Mouse (Mus musculus) 416B (cell line): ENCODE results near the gene Zc3h15.

Experiments
- DNase-seq: peaks from one replicate; pipeline ENCODE4 v3.0.0; 2011; ENCODE audit warnings: low read depth

The Zc3h15 gene

DNA sequence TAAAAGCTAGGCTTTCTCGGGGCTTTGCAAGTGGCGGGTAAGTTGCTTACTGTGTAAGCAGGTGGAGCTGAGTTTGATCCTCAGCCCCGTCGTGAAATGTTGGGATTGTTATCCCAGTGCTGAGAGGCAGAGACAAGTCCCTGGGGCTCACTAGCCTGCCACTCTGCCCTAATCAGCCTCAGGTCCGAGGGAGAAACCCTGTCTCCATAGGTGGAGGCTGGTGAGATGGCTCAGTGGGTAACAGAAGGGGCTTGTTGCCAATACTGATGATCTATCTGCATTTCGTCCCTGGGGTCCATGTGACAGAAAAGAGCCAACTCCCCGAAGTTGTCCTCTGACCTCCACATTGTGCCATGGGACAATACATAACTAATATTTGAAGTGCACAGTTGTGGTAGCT is 30.2 kb downstream of the Zc3h15 start:
- no peak for DNase-seq

DNA sequence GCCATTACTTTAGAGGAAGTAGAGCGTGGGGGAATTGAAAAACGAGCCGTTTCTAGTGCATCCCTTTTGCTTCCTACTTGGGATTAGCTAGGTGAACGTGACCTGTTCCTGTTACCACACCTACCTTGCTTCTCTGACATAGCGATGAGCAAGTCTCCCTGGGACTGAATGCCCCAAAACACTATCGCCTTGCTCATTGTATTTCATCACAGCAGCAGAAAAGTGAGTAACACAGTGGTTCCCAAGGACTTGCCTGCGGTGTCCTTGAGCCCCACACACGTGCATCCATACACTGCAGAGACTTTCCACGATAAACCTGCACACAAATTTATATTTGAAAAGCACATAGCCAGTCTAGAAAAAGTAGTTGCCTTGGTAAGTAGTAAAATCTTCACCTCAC is 30.7 kb downstream of the Zc3h15 start:
- no peak for DNase-seq

DNA sequence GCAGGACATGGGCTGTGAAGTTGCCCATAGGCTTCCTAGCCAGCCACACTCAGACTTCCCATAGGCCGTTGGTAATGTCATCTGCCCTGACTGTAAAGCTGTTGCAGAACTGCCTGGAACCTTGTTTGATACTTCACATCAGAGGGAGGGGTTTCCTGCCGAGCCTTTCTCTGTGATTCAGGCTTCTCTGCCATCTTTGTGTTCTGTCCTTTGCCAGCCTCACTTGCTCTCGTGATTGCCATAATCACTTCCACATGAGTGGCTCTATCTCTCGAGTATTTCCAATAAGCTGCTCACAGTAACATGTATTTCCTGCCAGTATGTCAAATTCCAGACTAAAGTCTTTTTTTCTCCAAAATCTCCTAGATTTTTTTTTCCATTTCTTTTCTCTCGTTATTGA is 31.4 kb downstream of the Zc3h15 start:
- no peak for DNase-seq

DNA sequence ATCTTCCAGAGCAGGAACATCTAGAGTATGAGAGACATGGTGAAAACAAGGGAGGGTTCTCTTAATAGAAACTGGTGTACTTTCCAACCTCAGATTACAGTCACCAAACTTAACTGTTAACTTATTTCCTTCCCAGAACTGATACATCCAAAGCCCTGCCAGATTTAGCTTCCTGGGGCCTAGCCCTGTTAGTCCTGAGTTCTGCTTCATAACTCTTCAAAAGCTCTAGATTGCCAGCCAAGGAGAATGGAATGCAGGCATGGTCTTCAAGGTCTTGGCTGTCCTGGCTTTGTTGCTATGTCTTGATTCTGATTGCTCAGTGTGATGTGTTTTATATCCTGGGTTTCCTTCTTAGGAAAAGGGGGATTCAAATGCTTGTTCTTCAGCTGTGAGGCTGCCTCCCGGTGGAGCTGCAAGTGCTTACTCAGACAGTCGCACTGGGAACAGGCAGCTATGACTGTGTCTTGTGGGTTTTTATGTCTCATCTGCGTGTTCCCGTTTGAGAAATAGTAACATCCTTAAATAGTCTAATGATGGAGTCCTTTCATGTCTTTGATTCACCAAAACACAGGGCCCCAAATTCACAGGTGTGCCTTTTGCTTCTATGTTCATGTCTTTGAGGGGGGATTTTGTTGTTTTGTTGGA is 32.1 kb downstream of the Zc3h15 start:
- DNase-seq = peak; percentile 53

DNA sequence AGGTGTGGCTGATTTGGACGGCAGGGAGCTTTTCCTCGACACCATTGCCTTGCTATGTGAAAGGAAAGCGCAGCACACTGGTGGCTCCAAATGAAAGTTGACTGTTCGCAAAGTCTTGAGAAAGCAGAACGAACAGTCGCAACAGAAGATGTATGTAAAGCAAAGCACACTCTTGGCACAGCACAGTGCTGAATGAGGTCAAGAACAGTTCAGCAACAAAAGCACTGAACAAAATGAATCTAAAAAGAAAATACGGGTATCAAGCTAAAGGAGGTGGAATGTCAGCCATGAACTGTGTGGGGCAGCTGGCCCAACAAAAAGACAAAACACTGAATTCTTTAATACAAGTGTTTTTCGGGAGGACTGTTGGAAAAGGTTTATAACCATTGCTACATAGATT is 37.1 kb downstream of the Zc3h15 start:
- DNase-seq = no peak

DNA sequence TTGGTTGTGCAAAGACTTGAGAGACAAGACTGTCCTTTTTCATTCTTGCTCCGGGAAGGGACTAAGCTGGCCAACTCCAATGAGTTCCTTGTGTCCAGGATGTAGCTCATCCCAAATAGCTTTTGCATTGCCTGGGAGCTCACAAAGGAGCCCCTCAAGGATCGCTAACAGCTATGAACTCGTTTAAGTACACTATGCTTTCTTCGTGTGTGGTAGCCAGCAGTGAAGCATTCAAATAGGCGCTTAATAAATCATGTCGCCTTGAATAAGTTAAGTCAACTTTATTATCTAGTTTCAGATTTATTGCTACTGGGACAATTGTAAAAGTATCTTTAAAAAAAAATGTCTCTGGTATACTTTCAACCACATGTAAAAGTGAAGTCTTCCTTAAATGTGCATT is 37.5 kb downstream of the Zc3h15 start:
- DNase-seq = no peak

DNA sequence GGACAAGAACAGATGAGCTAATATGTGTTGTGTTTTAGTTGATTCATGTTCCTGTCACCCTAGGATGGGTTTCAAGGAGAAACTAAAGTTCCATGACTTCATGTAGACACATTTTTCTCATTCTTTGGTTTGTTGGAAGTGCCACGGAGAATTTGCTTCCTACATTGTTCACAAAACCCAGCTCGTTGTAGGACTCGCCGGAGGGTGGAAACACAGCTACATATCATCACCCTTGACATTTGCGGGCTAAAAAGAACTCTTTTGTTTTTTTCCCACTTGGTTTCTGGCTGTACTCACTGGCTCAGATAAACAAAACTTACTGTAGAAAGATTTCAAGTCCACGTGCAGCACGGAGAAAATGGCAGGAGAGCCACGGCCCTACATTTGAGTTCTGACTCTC is 38.0 kb downstream of the Zc3h15 start:
- no peak for DNase-seq

DNA sequence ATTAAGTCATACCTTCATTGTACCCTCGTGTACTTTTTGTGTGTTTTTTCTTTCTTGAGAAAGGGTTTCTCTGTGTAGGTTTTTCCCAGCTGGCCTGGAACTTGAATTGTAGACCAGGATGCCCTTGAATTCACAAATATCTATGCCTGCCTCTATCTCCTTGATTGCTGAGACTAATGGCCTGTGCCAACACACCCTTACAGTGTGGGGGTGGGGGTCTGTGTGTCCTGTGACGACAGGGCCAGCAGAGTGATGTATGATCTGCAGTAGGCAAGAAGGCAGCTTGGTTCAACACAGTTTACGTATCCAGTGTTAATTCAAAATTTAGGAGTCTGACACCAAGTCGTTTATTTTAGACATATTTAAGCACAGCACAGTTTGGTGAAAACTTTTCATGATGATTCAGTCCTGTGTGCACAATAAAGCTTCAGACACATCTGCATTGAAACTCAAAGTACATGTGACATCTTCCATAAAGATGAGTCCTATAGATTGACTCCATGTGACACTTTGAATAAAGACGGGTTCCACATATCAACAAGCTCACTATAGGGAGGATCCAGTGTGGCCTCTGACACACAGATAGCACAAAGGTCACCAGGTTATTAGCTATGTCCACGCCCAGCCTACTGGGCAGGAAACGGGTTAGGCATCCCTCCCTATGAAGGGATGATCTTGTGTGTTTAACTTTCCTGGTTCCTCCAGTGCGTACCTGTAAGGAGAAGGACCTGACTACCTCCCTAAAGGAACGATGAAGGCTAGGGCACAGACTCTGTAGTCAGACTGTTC is 39.7 kb downstream of the Zc3h15 start:
- no peak for DNase-seq

DNA sequence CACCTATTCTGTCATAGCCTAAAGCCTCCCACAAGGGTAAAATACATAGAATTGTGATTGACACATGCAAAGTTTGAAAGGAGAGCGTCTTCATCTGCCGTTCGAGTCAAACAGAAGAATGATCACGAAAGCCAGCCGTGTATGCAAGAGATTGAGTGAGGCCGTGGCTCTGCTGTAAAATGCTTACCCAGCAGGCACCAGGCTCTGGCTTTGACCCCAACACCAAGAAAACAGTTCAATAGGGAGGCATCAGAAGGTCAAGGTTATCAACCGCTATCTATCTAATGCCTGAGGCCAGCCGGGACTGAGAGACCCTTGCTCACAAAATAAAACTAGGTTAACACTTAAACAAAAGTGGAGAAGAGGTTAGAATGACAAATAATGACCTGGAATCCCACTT is 40.5 kb downstream of the Zc3h15 start:
- no peak for DNase-seq

DNA sequence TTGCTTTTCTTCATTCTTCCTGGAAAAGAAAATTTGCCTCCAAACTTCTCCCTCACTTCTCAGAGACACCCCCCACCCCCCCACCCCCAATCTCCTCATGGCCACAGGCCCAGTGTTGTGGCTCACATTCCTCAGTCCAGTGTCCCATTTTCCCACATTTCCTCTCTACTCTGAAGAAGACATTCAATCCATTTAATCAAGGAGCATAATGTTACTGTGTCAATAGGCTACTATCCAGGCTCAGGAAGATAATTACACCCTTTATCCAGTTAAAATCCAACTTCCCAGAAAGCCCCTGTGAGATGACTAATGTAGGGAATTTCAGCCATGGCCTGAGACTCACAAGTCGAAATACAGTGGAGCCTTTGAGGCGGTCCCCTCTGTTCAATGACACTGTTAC is 46.1 kb downstream of the Zc3h15 start:
- no peak for DNase-seq

DNA sequence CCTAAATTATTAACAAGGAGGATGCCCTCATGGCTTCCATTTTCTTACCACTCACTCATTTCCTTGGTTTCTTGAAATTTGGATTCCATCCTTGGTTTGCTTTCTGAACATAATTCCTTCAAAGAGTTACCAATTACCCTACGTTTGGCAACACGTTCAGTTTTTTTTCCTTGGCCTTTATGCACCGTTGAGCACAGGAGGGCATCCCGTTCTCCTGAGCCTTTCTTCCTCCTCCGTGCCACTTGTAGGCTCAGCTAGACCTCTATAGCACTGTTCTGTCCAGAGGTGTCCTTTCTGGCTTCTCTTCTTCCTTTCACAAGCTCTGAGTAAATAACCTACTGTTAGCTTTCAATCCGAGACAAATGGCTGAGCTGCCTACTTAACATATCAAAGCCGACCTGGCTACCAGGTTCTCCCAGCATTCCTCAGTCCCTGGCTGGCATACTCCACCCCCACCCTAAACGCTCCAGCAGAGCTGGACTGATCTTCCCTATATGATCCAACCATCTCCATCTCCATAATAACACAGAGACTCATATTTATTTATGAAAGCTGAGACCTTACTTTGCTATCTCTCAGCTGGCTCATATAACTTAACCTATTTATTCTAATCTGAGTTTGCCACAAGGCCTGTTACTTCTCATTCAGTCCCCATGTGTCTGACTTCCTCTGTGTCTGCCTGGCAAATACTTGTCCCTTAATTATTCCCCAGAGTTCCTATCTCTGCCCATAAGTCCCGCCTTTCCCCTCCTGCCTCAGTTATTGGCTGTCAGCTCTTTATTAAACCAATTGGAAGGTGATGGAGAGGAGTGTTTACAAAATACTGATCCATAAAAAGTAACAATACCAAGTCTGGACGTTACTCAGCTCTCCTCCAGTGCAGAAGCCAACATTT is 48.7 kb downstream of the Zc3h15 start:
- DNase-seq = no peak

DNA sequence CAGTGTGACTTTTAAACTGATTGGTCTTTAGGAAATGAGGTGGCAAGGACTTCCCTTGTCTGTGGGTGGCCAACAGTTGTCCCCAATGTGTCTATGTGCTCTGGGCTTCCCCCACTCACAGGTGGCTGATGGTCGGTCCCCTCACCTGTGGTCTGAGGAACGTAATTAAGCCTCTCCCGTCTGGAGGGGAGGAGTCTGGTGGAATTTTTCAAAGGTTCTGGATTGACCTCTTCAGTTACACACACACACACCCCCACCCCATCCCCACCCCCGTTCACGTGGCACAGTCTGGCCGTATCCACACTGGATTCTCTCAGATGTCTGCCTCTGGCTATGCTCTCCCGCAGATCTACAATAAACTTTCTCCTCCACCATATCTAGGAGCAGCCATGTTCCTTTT is 49.8 kb downstream of the Zc3h15 start:
- DNase-seq = no peak

DNA sequence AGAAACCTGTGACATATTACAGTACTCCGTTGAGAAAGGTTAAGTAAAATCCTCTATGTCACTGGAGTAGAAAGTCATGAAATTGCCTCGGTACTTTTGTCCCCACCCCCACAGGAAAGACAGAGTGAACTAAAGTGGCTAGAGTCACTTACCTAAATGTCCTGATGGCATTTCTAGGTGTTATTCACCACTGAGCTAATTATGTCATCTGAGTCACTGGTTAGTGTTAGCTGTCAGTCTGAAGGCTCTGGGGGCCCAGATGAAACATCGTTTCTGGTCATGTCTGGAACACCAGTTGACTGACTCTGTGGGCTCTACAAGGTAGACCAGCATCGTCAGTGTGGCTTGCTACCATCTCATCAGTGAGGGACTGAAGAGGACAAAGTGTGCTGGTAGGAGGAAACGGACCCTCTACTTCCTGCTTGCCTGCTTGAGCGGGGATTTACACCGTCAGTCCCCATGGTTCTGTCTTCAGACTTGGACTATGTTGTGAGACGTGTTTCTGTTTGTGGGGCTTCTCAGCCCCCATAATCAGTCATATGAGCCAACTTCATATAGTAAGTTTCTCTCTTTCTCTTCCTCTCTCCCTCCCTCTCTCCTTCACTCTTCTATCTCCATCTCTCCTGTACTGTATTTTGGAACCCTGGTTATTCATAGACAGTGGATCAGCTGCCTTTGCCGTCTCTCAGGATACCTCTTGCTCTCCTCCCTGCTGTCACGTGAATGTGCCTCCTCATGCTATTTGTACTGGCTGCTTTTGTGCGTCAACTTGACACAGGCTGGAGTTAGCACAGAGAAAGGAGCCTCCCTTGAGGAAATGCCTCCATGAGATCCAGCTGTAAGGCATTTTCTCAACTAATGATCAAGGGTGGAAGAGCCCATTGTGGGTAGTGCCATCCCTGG is 51.4 kb downstream of the Zc3h15 start:
- no peak for DNase-seq

DNA sequence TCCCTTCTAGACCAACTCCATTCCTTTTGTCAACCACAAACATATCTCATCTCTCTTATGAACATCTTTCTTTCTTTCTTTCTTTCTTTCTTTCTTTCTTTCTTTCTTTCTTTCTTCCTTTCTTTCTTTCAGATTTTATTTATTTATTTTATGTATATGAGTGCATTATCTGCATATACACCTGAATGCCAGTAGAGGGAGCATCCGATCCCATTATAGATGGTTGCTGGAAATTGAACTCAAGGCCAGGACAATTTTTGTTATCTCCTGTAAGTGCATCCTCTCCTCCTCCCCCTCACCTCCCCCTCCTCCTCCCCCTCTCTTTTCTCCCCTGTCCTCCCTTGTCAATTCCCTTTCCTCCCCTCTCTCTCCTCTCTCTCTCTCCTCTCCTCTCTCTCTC is 54.2 kb downstream of the Zc3h15 start:
- DNase-seq = peak; percentile 54

DNA sequence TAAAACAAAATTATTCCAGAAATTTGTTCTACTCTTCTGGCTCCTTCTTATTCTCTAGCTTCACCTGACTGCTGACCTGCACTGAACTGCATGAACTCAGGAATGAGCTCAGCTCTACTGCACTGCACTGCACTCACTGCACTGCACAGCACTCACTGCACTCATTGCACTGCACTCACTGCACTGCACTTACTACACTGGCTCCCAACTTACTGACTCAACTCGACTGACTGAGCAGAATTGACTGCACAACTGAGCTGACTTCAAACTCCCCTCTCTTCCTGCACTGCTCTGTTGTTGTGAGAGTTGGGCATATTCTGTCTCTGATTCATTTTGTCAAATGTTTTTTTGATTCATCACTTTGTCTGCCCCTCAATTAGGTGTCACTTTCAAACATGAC is 55.1 kb downstream of the Zc3h15 start:
- DNase-seq = no peak

DNA sequence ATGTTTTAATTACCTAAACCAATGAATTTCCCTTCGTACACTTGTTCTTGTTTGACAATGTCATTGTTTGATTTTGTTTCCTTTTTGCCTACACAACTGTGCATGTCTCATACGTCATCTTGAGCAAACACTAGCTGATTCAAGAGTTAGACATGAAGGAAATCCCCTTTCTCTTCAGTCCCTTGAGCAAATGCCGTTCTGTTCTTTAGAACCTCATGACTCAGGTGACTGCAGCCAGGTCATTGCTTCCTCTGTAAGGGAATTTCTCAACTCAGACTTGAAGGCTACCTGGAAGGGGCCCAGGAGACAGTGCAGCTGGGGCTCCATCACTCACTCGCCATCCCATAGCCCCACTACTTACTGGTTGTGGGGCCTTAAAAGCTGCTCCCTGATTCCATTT is 56.4 kb downstream of the Zc3h15 start:
- DNase-seq = no peak

DNA sequence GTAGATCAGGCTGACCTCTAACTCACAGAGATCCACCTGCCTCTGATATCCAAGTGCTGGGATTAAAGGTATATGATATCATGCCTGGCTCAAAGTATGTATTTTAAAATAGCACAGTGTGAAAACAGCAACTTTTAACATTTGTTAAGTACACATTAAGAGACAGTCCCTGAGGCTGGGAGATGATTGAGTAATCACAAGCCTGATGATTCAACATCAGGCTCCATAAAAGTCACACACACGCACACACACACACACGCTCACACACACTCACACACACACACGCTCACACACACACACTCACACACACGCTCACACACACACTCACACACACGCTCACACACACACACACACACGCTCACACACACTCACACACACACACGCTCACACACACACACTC is 58.2 kb downstream of the Zc3h15 start:
- peak; percentile 60 for DNase-seq

DNA sequence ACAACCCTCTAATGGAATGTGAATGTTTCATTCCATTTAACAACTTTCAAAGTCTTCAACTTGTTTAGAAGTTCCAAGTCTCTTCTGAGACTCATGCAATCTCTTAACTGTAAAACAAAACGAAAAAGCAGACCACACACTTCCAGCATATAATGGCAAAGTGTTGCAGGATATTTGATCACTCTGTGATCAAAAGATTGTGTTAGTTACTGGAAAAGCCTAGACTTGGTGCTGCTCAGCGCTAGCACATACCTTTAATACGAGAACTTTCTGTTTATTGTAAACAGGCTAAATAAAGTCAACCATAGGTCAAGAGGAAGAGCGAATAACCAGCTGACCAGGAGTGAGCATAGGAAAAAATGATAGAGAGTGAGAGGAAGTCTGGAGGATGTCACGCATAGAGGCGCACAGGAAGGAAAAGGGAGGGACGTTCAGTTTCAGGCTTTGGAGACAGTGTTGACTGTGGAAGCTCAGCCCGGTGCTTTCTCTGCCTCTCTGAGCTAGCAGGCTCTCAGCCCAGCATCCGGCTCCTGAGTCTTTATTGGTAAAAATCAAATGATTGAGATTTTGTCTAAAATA is 61.4 kb downstream of the Zc3h15 start:
- peak; percentile 72 for DNase-seq

DNA sequence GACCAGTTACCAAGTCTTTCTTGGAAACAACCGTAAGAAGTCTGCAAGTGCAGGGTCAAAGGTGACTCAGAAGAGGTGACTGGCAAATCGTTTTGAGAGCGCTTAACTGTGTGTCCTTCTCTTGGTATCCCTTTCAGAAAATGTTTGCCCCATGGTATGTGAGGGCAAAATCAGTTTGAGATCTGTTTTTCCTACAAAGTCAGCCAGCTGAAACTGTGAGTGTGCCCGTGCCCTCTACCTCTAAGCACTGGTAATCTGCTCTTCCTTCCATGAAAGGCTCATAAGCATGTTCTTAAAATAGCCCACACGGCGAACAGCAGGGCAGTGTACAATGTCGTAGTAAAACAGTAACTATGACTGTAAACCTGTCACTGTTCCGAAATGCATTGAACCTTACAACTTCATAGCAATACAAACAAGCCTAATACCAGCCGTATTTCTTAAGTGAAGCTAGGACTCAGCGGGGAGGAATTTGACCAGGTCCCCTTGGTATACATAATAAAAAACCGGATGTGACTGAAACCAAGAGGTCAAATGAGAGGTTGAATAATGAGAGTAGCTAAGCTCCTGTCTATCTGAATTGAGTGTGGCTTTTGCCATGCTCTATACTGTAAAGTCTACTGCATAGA is 65.8 kb downstream of the Zc3h15 start:
- no peak for DNase-seq

DNA sequence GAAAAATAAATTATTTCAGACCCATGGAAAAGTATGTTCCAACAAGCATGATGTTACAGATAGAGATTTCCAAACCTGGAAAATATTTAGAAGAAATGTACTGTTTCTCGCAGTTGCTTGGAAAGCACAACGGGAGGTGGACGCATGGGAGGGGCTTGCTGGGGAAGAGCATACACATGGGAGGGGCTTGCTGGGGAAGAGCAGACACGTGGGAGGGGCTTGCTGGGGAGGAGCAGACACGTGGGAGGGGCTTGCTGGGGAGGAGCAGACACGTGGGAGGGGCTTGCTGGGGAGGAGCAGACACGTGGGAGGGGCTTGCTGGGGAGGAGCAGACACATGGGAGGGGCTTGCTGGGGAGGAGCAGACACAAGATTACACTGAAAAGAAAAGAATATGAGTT is 69.0 kb downstream of the Zc3h15 start:
- peak; percentile 23 for DNase-seq

DNA sequence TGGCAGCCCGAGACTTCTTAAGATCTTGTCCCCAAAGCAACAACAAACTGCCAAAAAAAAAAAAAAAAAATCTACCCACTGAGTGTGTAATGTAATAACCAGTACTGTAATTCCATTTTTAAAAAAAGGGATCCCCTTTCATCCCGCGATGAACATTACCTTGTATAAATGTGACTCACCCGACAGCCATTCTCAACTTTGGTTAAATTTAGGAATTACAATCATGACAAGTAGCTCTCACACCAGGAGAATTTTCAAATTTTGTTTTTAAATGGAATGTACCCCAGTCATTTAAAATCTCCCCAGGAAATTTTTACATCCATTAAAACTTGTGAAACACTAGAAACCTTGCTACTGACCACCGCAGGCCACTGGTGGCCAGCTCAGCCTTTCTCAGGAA is 69.7 kb downstream of the Zc3h15 start:
- no peak for DNase-seq
